Mouse (Mus musculus) CH12.LX (cell line): ENCODE measurements at regions not wholly inside any gene's neighbourhood (a gene's known extent, or its start where the extent isn't known, plus 50 kb on each side); places are given as distances from the start of the nearest gene placed in this dataset.

Experiments
- DNase-seq: peaks from one replicate; pipeline ENCODE4 v3.0.0-alpha.2; 2013; ENCODE audit errors: extremely low read depth
- H3K27ac ChIP-seq: 2 replicates; pipeline ENCODE4 v1.5.1; 2012; ENCODE audit warnings: low read depth, mild to moderate bottlenecking, control low read depth, moderate library complexity; ENCODE audit not compliant: insufficient read depth
- H3K27me3 ChIP-seq: replicated peaks from 2 replicates; pipeline ENCODE3; 2012; ENCODE audit warnings: inconsistent platforms
- H3K36me3 ChIP-seq, 2 experiments: replicated peaks in 1 of 2; 2 replicates each; pipeline versions ENCODE3 to v1.6.1; 2012; ENCODE audit warnings: inconsistent platforms in 1 of 2, low read length in 1 of 2, mild to moderate bottlenecking in 1 of 2, mixed read lengths in 1 of 2, moderate library complexity in 1 of 2; ENCODE audit not compliant: control insufficient read depth in 1 of 2, insufficient read depth in 1 of 2
- H3K4me1 ChIP-seq, 2 experiments: 2 replicates each; pipeline ENCODE4 v1.6.1; 2012; ENCODE audit warnings: inconsistent platforms in 1 of 2, moderate library complexity in 1 of 2; ENCODE audit not compliant: insufficient read depth in 2 of 2, control insufficient read depth in 1 of 2
- H3K4me2 ChIP-seq: 2 replicates; pipeline ENCODE4 v1.6.1; 2012; ENCODE audit warnings: low read depth, mild to moderate bottlenecking, control low read depth; ENCODE audit not compliant: poor library complexity, insufficient read depth, severe bottlenecking
- H3K4me3 ChIP-seq, 3 experiments: fragments of 150-350 bp in 1 of 3; sonication (generic) in 1 of 3; replicated peaks in 1 of 3; 2 replicates each; pipeline versions ENCODE3 to v1.5.1; 2011 to 2012; ENCODE audit warnings: low read depth in 2 of 3, low read length in 2 of 3, mild to moderate bottlenecking in 2 of 3, moderate library complexity in 2 of 3, control low read depth in 1 of 3, improper control_type of control experiment in 1 of 3, inconsistent platforms in 1 of 3, mixed read lengths in 1 of 3; ENCODE audit not compliant: poor library complexity in 1 of 3
- H3K79me2 ChIP-seq: replicated peaks from 2 replicates; pipeline ENCODE4 v1.6.1; 2012; ENCODE audit warnings: mild to moderate bottlenecking, moderate library complexity; ENCODE audit not compliant: control insufficient read depth, poor library complexity, insufficient read depth, severe bottlenecking; ENCODE audit errors: extremely low read depth
- H3K9ac ChIP-seq: 2 replicates; pipeline ENCODE4 v1.6.1; 2012; ENCODE audit warnings: low read depth, mild to moderate bottlenecking, control low read depth, moderate library complexity; ENCODE audit not compliant: insufficient read depth
- H3K9me3 ChIP-seq: replicated peaks from 2 replicates; pipeline ENCODE3; 2012; ENCODE audit warnings: low read length, inconsistent platforms, mixed read lengths
- BHLHE40 ChIP-seq: IDR thresholded peaks from 2 replicates; pipeline ENCODE4 v1.6.1; 2011; ENCODE audit warnings: mild to moderate bottlenecking, low read depth, low read length, improper control_type of control experiment
- CHD1 ChIP-seq: IDR thresholded peaks from 2 replicates; pipeline ENCODE4 v1.6.1; 2012; ENCODE audit warnings: low read depth, low read length, improper control_type of control experiment, inconsistent platforms
- ELF1 ChIP-seq: IDR thresholded peaks from 2 replicates; pipeline ENCODE4 v1.6.1; 2014; ENCODE audit warnings: low read depth, mild to moderate bottlenecking, inconsistent platforms, low read length, improper control_type of control experiment
- IRF4 ChIP-seq: IDR thresholded peaks from 2 replicates; pipeline ENCODE4 v1.6.1; 2014; ENCODE audit warnings: low read depth, mild to moderate bottlenecking, inconsistent platforms, low read length, improper control_type of control experiment
- JUND ChIP-seq: conservative IDR thresholded peaks from 2 replicates; pipeline ENCODE4 v1.6.1; 2011; ENCODE audit warnings: low read depth, low read length, improper control_type of control experiment
- MEF2A ChIP-seq: IDR thresholded peaks from 2 replicates; pipeline ENCODE4 v1.6.1; 2014; ENCODE audit warnings: low read depth, mild to moderate bottlenecking, inconsistent platforms, low read length, improper control_type of control experiment, borderline replicate concordance
- MXI1 ChIP-seq: IDR thresholded peaks from 2 replicates; pipeline ENCODE4 v1.6.1; 2011; ENCODE audit warnings: mild to moderate bottlenecking, low read depth, low read length, improper control_type of control experiment
- NELFE ChIP-seq: IDR thresholded peaks from 2 replicates; pipeline ENCODE4 v1.6.1; 2011; ENCODE audit warnings: low read depth, low read length, improper control_type of control experiment
- PAX5 ChIP-seq: IDR thresholded peaks from 2 replicates; pipeline ENCODE4 v1.6.1; 2012; ENCODE audit warnings: low read length, inconsistent platforms, mixed read lengths
- POLR2AphosphoS2 ChIP-seq: IDR thresholded peaks from 2 replicates; pipeline ENCODE4 v1.6.1; 2011; ENCODE audit warnings: low read depth, low read length, improper control_type of control experiment
- RAD21 ChIP-seq: IDR thresholded peaks from 2 replicates; pipeline ENCODE4 v1.6.1; 2011; ENCODE audit warnings: low read depth, mild to moderate bottlenecking, low read length, improper control_type of control experiment, moderate library complexity
- SIN3A ChIP-seq: IDR thresholded peaks from 2 replicates; pipeline ENCODE4 v1.6.1; 2012; ENCODE audit warnings: low read length, improper control_type of control experiment, inconsistent platforms
- TCF12 ChIP-seq: IDR thresholded peaks from 2 replicates; pipeline ENCODE4 v1.6.1; 2014; ENCODE audit warnings: low read depth, mild to moderate bottlenecking, inconsistent platforms, low read length, improper control_type of control experiment
- USF2 ChIP-seq: conservative IDR thresholded peaks from 2 replicates; pipeline ENCODE4 v1.6.1; 2011; ENCODE audit warnings: low read depth, low read length, improper control_type of control experiment
- ZC3H11A ChIP-seq: IDR thresholded peaks from 2 replicates; pipeline ENCODE4 v1.6.1; 2012; ENCODE audit warnings: low read depth, mild to moderate bottlenecking, inconsistent platforms, low read length, improper control_type of control experiment
- ZKSCAN1 ChIP-seq: IDR thresholded peaks from 2 replicates; pipeline ENCODE4 v1.6.1; 2012; ENCODE audit warnings: low read depth, inconsistent platforms, low read length, improper control_type of control experiment, borderline replicate concordance
- ZMIZ1 ChIP-seq: IDR thresholded peaks from 2 replicates; pipeline ENCODE4 v1.6.1; 2012; ENCODE audit warnings: low read depth, mild to moderate bottlenecking, inconsistent platforms, low read length, improper control_type of control experiment
- ZNF384 ChIP-seq: IDR thresholded peaks from 2 replicates; pipeline ENCODE4 v1.6.1; 2012; ENCODE audit warnings: low read depth, low read length, improper control_type of control experiment, inconsistent platforms
- dilution Hi-C: fragments of 300-500 bp; cut with MboI; formaldehyde crosslinking; loops from 2 replicates; pipeline ENCODE4 v1.14.3; 2020; ENCODE audit warnings: low sequenced_read_pairs; ENCODE audit not compliant: extremely low pct_unique_long_range_greater_than_20kb, extremely low pct_ligation_motif_present
- in situ Hi-C: fragments of 300-500 bp; cut with MboI; formaldehyde crosslinking; loops from 3 replicates; pipeline ENCODE4 v1.14.3; 2019; ENCODE audit warnings: low sequenced_read_pairs, low pct_ligation_motif_present, low pct_unique_long_range_greater_than_20kb, mixed read lengths

GRCm38 (mm10) chr9:56559618-56560144 is 141.3 kb downstream of the Hmg20a start:
- H3K9me3 ChIP-seq: no peaks in the 10 kb centered on the region
- no peak overlapping the region for H3K4me2 ChIP-seq
- H3K9ac ChIP-seq: no peak overlapping the region
- H3K4me1 ChIP-seq: no peaks in the 10 kb centered on the region
- H3K4me3 ChIP-seq: no peak overlapping the region
- peaks cover 12% of the 10 kb centered on the region for H3K27me3 ChIP-seq
- in situ Hi-C loops: no loop called here
- dilution Hi-C loops: no loop called here
- H3K36me3 ChIP-seq: no peaks in the 10 kb centered on the region
- H3K27ac ChIP-seq: no peak overlapping the region
- TF ChIP-seq ZC3H11A (no peak), CHD1 (no peak), ZNF384 (no peak), SIN3A (no peak), BHLHE40 (no peak)
- TF ChIP-seq, all 38 proteins: peak for 0
- no peaks in the 10 kb centered on the region for H3K79me2 ChIP-seq
- no peak for DNase-seq

- in situ Hi-C loops: no loop called here
- Histone ChIP-seq H3K79me2 (no peaks in the 10 kb centered on the region), H3K4me2 (no peak overlapping the region), H3K36me3 (no peaks in the 10 kb centered on the region), H3K9ac (no peak overlapping the region), H3K4me3 (no peak overlapping the region), H3K27me3 (peaks cover 9% of the 10 kb centered on the region), H3K27ac (no peak overlapping the region), H3K4me1 (no peaks in the 10 kb centered on the region), H3K9me3 (no peaks in the 10 kb centered on the region)
- dilution Hi-C loops: no loop called here
- TF ChIP-seq NELFE: no peak
- TF ChIP-seq POLR2AphosphoS2: no peak
- TF ChIP-seq USF2: no peak
- no peak for TF ChIP-seq BHLHE40
- no peak for TF ChIP-seq ZMIZ1
- TF ChIP-seq MEF2A: no peak
- TF ChIP-seq PAX5: no peak
- no peak for TF ChIP-seq TCF12
- TF ChIP-seq ZKSCAN1: no peak
- no peak for TF ChIP-seq RAD21
- no peak for TF ChIP-seq ELF1
- TF ChIP-seq JUND: no peak
- TF ChIP-seq MXI1: no peak
- TF ChIP-seq IRF4: no peak
- DNase-seq: peak; percentile 38
These were observed 144.0 kb downstream of the Hmg20a start for GRCm38 (mm10) chr9:56562440-56562839.
